Mouse (Mus musculus) right cerebral cortex, postnatal 4 days (tissue): ENCODE data around the gene Bpi.
A peak's percentile ranks its signal among the peaks of the same experiment; 100 is the strongest.

Source experiments
- DNase-seq: peaks from one replicate; pipeline ENCODE4 v3.0.0-alpha.2; 2022

Gene Bpi

DNA sequence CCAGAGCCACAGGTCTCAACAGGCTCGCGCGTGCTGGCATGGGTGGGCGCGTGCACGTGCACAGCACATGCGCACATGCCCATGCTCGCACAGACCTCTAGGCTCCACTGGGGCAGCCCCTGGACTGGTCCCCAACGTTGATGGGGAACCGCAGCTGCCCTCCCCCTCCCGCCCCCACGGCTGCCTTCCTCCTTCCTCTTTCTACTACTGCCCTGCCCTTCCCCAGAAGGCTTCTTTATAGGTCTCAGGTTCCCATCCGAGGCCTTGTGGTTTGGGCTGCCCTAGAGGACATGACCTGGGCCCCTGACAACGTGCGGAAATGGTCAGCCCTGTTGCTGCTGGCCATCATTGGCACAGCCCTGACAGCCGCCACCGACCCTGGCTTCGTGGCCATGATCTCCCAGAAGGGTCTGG is at the start of gene Bpi:
Gene Bpi, plus strand, starts transcription at position 90 of the 414 bp plus-strand sequence.
- no peak for DNase-seq

DNA sequence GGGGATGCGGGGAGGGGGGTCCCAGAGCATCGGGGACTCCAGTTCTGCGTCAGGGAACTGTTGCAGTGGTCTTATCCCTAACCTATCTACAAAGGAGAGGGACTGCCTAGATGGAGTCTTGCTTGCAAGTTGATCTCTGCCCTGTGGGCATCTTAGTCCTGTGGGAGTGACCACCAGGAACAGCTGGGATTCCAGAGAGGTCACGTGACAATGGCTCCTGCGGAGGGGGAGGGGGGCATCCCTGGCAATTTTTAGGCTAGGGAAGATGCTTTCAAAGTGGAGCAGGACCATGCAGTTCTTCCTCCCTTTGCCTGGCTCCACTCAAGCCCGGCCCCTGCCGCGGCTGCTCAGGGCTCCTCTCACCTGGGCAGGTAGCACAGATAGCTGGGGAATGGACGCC is 48.1 kb upstream of the Bpi start:
- DNase-seq: no peak

DNA sequence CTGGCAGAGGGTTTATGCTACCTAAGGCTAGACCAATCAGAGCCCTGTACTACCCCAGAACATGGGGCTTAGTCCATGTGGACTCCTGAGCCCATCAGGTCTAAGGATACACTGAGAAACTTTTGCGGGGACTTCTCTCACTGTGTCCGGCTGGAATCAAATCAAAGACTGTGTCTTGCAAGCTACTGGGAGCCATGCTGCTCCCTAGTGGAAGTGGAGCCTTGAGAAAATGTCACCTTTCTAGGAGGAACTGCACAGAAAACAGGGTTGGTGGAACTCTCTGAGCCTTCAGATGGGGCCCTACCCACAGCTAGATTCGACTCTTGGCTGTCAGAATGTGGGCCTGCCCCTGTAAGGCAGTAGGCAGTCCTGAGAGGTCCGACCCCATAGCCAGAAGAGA is 47.4 kb upstream of the Bpi start:
- peak; percentile 76 for DNase-seq

DNA sequence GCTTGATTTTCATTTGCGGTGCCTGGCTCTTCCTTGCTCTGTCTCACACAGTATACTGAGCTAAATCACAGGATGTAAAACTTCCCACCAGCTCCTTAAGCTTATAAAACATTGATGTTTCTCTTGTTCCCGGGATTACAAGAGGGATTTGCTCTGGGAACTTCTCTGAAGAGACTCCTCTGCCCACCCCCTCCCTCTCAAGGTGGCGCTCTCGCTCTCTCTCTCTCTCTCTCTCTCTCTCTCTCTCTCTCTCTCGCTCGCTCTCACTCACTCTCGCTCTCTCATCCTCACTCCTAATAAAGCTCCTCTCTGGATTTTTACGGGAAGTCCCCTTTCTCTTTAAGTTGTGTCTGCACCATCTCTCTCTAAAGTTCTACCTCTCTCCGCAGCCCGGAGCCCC is 46.9 kb upstream of the Bpi start:
- no peak for DNase-seq

DNA sequence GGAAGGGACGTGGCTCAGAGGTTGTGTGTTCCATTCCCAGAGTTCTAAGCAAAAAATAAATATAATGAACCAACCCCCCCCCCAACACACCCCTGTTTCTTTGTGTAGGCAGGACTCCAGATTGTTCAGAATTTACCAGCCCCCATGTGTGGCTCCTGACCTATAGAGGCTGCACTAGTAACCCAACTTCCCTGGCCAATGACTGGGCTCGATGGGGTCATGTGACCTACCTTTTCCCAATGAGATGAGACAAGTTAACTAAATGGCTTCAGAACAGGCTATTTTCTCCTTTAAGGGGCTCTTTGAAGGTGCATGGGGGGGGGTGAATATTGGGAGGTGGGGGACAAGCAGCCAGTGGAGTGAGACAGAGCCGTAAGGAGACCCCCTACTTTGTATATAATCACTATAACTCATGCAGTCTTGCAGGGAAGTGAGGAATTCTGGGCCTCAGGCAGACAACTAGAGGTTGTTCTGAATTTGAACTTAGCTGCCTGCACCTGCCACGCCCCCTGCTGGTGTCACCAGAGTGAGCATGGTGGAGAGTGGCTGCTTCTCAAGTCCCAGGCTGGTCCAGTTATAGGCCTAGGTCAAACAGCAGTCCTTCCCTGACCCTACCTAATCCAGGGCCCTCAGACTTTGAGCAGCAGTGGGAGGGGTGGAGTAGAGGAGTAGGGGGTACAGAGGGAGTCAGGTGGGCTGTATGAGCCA is 46.0 kb upstream of the Bpi start:
- no peak for DNase-seq

DNA sequence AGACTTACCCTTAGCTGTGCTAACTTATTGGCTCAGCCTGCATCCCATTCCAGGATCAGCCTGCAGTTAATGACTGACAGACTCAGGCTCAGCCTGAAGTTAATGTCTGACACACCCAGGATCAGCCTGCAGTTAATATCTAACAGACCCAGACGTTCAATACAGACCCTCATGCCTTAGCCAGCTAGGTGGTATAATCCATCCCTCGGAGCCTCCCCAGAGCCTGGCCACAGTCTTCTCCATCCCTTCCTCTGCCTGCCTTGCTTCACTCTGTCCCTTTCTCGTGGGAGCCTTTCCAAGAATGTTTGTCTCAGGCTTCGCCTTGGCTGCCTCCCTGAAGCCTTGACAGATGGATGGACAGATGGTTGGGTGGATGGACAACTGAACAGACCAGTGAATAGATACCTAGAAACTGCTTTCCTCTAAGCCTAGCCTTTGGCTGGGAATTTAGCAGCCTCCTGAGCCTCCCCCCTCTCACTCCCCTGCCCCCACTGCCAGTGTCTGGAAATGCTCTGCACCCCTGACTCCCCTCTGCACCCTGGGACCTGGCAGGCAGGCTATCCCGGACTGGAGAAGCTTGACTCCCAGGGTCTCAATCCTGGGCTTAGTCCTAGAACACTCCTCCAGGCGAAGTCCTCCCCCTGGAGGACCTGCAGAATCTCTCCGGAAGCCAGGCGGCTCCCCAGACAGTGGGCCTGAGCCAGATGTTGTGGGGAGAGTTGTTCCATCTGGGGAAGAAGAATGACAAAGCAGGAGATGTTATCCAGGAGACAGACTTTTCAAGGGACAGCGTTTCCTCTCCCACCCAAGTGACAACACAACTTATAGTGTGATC is 42.4 kb upstream of the Bpi start:
- no peak for DNase-seq

DNA sequence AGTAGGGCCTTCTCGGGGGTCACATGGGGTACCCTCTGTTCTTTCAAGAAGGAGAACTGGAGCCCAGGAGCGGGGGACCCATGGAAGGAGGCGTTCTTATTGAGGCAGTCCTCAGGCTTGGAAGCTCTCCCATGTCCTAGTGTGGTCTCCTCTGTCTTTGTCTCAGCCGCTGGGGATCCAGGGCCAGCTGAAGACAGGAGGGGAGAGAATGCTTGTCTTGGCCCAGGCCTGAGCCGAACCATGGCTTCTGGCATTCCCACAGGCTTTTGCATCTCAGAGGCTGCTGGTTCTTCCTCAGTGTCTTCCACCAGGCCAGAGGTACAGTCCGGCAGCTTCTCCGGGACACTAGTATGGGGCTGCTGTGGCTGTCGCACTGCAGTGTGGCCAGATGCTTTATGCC is 41.4 kb upstream of the Bpi start:
- DNase-seq: no peak

DNA sequence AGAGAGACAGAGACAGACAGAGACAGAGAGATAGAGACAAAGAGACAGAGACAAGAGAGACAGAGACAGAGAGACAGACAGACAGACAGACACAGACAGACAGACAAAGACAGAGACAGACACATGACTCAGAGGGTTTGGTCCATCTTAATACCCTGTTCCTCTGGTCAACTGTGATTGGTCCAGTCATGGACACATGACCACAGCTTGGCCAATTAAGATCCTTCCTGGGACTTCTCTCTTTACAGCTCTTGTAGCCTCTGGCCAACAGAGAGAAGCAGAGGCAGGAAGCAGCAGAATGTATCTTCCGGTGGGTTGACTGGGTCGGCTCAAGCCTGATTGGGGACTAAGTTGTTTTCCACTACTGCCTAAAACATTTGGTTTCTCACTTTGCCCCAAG is 38.3 kb upstream of the Bpi start:
- DNase-seq: no peak

DNA sequence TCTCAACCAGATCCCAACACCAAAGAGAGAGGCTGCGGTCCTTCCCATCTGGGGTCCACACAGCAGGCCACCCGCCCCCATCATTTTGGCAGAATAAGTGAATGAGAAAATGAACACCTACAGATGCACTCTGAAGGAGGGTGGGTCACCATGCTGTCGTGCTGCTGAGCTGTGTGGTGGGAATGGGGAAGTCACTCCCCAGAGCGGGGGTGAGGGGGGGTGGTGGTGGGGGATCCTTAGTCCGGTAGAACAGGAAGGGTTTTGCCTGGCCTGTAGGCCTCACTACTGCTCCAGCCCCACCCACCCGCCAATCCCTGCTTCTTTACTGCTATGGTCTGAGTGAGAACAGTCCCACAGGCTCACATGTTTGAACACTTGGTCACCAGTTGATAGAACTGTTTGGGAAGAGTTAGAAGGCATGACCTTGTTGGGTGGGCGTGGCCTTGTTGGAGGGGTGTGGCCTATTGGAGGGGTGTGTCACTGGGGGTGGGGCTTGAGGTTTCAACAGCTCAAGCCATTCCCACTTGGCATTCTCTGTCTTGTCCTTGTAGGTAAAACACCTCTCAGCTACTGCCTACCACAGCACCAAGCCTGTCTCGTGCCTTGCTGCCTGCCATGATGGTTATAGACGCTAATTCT is 36.3 kb upstream of the Bpi start:
- DNase-seq: no peak

DNA sequence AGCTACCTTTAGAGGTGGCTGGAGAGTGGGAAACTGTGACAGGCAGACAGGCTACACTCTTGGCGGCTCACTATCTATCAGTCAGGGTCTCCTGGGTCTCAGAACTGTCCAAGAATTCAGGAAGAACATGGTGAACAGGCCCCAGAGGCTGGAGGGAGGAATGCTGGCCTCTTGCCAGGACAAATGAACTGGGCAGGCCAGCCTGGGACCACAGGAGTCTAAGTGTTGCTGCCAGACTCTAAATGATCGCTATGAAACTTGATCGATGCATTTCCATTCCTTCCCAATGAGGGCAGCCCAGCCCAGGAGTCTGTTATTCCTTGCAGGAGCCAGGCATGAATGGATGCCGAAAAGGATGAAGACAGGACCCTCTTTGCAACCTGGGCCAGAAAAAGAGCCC is 35.2 kb upstream of the Bpi start:
- DNase-seq: no peak

DNA sequence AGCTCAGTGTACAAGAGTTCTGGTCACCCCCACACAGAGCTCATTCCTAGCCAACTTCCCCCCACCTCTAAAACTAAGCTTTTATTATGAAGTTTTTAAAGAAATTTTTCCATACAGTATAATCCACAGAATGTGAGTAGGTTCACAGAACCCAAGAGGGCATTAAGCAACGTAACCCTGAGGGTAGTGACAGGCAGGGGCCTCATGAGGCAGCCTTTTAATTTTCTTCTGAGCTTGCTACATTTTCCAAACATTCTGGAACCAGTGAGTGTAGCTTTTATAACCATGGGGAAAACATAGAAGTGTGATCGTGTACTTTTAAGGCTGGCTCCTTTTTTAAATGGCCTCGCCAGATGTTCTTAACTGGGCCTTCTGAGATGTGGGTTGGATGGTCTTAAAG is 34.4 kb upstream of the Bpi start:
- DNase-seq: no peak

DNA sequence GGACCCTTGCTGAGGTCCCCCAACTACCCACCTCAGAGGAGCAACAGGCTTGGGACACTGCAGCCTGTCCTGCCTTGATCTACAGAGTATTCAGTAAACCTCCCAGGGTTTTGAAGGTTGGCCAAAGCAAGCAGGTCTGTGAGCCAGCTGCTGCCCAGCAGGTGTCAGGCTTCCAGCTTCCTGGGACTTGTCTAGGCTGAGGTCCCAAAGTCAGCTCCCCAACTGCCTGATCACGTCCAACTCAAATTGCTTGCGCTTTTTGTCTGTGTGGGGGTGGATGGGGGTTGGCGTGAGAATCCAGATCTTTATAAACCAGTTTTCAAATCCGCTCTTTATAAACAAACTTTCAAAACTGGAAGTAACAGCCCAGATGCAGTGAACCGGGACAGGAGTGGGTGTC is 32.6 kb upstream of the Bpi start:
- DNase-seq: no peak

DNA sequence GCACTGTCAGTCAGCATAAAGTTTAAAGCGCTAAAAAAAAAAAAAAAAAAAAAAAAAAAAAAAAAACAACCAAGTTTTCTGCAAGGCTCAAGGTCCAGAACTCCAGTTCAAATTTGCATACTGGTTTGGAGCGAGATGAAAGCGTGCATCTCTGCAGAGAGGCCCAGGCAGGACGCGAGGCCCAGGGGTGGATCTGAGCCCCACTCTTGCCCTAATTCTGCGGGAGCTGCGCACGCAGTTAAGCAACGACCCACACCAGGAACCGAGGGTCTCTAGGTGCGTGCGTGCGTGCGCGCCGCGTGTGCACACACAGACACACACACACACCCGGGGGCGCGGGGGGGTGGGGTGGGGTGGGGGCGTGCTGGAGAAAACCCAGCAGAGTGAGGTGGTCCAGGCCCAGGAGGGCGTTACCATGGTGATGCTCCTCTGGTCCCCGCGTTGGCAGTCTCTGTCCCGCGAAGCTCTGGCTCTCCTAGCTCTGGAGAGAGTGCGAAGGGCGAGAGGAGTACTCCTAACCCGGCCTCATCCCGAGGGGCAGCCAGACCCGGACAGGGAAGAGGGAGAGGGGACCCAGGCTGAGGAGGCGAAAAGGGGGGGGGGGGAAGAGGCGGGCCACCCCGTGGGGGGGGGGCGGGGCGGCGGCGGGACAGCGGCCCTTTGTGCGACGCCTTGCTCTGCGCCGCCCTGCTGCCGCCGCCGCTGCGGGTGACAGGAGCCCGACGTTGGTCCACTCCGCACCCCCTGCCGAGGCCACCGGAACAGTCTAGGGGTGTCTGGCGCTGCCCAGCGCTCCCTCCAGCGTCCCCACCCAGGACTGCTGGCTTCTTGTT is 29.0 kb upstream of the Bpi start, which contains the start of gene D630003M21Rik:
Gene D630003M21Rik, minus strand, starts transcription at position 553 of the 833 bp plus-strand sequence.
- DNase-seq: peak; percentile 33

DNA sequence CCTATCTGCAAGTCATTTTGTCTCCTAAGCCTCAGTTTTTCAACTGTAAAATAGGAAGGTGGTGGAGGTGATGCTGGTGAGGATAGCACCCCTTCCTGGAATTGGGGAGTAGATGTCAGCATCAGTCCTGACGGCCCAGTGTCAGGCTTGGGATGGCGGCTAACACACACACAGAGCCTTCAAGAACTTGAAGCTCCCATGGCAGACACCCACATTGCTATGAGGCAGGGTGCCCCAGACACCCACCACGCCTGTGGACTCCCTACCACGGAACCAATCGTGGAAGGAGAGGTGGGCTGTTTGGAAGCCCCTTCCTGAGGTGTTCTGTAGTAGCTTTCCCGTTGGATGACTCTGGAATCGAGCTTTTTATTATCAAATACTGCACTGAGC is 28.4 kb upstream of the Bpi start:
- DNase-seq: no peak

DNA sequence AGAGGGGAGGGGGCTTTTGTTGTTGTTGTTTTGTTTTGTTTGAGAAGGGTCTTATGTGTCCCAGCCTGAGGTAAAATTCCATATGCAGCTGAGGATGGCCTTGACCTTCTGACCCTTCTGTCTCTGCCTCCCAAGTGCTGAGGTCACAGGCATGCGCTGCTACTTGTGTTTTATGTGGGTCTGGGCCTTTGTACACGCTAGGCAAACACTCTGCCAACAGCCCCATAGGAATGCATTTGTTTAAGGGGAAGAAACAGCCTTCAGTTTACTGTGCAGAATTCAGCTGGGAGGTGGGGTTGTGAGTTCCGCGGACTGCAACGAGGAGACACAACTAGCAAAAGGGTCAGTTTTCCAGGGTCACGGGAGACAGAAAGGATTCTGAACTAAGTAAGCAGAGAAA is 27.3 kb upstream of the Bpi start:
- no peak for DNase-seq

DNA sequence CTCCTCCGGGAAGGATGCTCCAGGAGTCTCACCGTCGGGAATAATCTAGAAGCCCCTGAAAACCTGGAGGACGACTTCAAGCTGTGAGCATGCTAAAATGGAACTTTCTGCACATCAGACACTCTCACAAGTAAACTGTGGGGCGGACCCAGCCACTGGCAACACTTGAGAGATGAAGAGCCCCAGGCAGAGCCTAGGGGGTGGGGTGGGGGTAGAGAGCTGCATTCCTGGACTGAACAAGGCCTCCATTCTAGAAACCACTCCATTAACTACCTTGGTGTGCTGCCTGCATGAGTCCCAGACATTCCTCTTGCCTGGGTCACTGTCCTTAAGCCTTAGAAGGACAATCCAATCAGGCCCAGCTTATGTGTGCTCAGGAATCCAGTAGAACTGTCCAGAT is 26.8 kb upstream of the Bpi start:
- no peak for DNase-seq

DNA sequence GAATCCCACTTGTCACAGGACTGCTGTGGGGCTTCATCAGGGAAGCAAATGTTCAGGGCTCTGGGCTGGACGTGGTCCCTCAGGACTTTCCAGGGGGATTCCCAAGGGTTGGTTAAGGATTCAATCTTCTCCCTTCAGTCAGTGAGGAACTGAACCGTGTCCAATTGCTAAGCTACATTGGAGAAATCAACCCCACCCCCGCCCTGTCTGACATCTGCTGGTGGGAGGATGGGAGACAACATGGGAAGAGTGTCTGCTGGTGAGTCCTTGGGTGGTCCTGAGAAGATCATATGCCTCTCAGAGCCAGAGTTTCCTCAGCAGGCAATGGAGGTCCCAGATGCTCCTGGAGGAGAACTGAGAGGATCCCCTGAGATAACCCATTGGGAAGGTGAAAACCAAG is 25.5 kb upstream of the Bpi start:
- DNase-seq: no peak

DNA sequence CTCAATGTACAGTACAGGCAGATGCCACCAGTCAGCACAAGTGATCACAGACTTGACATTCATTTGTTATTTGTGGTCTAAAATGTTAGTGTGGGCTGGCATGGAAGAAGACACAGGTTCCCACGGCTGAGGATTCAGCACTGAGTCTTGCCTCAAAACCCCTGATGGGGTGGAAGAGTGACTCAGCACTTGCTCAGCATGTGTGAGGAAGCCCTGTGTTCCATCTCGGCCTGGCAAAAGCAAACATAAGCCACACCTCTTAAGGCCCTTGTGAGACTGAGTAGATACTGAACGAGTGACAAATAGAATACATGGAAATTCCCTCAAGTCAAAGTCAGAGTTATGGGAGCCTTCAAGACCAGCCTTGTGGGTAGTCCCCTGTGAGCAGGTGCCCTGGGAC is 24.8 kb upstream of the Bpi start:
- DNase-seq: no peak

DNA sequence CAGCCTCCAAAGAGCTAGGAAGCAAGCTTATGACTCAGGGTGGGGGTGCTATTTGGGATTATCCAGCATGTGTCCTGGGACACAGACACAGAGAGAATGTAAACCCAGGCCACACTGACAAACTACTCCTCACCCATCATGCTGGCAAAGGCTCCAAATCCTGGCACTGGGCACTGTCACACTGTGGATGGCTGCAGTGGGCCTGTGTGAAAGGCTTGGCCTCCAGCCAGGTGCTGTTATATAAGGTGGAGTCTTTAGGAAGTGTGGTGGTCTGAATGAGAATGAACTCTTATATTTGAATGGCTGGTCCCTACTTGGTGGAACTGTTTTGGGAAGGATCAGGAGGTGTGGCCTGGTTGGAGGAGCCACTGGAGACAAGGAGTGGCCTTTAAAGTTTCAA is 21.2 kb upstream of the Bpi start:
- no peak for DNase-seq

DNA sequence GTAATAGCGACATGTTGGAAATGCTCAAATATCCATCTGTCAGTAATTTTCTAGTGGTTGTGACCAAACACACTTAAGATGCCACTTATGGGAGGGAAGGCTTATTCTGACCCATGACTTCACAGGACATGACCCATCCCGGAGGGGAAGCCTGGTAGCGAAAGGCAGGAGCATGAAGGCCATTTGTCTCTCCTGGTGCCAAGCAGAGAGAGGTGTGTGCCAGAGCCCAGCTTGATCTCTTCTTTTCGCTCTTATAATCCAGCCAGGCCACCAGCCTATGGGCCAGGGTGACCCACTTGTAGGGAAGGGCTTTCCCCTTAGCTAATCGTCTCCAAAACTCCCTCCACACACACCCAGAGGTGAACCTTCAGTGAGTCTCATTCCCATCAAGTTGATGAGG is 19.8 kb upstream of the Bpi start:
- DNase-seq: no peak

DNA sequence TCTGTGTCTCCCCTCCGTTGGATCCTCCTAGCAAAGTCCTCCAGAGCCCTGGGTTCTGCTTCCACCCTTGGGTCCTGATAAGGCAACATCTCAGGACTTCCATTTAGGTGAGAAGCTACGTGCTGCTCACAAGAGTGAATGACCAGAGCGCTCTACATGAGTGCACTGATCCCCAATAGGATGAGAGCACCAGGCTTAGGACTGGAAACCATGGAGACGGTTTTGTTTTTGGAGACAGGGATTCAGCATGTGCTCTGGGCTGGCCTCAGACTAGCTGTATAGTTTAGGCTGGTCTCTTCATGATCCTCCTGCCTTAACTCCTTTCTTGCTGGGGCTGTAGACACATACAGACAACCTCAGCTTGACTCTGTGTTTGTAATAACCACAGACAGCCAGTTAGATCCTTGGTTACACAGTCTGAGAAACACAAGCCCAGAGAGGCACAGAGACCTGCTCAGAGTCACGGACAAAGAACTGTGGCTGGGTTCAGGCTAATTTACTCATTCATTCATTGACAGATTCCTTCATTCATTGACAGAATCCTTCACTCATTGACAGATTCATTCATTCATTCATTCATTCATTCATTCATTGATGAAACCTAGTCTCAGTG is 16.7 kb upstream of the Bpi start:
- no peak for DNase-seq

DNA sequence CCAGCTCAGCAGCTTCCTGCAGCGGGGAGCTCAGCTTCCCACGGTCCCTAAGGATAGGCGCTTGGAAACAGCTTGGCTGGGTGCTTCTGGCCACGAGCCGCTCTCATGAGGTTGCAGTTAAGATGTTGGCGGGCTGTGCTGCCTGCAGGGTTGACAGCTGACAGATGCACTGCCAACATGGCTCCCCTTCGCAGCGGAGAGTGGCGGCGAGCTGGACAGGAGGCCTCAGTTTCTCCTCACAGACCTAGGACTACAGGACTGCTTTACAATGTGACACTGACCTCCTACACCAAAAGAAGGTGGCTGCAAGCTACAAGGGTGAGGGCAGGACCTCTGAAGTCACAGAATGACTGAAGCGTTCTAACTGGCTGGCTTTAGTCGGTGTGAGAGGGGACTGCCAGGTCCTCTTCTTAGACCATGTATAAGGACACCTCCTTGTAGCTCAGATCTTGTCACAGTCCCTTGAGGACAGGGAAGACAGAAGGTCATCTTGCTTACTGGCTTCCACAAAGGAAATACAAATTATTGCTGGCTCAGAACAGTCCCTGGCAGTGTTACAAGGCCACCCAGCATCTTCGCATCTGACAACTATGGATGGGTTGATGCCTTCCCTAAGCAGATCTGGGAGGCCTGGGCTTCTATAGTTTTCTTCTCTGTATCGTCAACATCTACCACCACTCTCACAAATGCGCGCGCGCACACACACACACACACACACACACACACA is 15.6 kb upstream of the Bpi start:
- peak; percentile 47 for DNase-seq
